Mouse (Mus musculus): ENCODE measurements at regions not wholly inside any gene's neighbourhood (a gene's known extent, or its start where the extent isn't known, plus 50 kb on each side); places are given as distances from the start of the nearest gene placed in this dataset.

- no peak for TF ChIP-seq POLR2A (IDR thresholded peaks at IDR 0.05; ENCODE audit: extremely low read depth, insufficient read depth, low read length)
- TF ChIP-seq CTCF (IDR thresholded peaks at IDR 0.05; ENCODE audit: low read depth, low read length) = no peak
These were observed 231.2 kb upstream of the N4bp1 start for GRCm38 (mm10) chr8:87116190-87116765.
